Mouse (Mus musculus): Measurements from ENCODE around the gene Serpina3f. TPM values are rescaled to one million over a fixed set of nuclear protein-coding genes. Genes with fewer than 3 reads are reported as not detected.

Serpina3f gene
- 7.6 TPM for polyA plus RNA-seq (2017; shearing (Covaris generic))

GRCm38 (mm10) chr12:104214445-104214753 is at the start of gene Serpina3f:
TSS of gene Serpina3f (plus strand) at chr12:104214544.

GRCm38 (mm10) chr12:104235915-104236314 is 21.6 kb downstream of the Serpina3f start, which contains the start of gene Serpina3g:
TSS of gene Serpina3g (plus strand) at chr12:104236245.

GRCm38 (mm10) chr12:104262863-104263262 is 48.5 kb downstream of the Serpina3f start, which contains the start of gene Serpina3i:
TSS of gene Serpina3i (plus strand) at chr12:104263122.

Other genes starting within 250 kb of the Serpina3f start
- not detected for gene Serpina11, start 224.6 kb upstream of the Serpina3f start, polyA plus RNA-seq (2017; shearing (Covaris generic))
- gene Serpina9, start 200.8 kb upstream of the Serpina3f start, polyA plus RNA-seq (2017; shearing (Covaris generic)): 0.22 TPM
- not detected for gene Serpina12, start 170.1 kb upstream of the Serpina3f start, polyA plus RNA-seq (2017; shearing (Covaris generic))
- not detected for gene Serpina5, start 113.4 kb upstream of the Serpina3f start, polyA plus RNA-seq (2017; shearing (Covaris generic))
- not detected for gene Serpina3a, start 101.8 kb upstream of the Serpina3f start, polyA plus RNA-seq (2017; shearing (Covaris generic))
- gene Serpina3b, start 86.5 kb upstream of the Serpina3f start, polyA plus RNA-seq (2017; shearing (Covaris generic)): not detected
- not detected for gene Serpina3c, start 60.7 kb upstream of the Serpina3f start, polyA plus RNA-seq (2017; shearing (Covaris generic))
- 47.4 TPM for gene Serpina3g, start 21.7 kb downstream of the Serpina3f start, polyA plus RNA-seq (2017; shearing (Covaris generic))
- not detected for gene Serpina3i, start 48.6 kb downstream of the Serpina3f start, polyA plus RNA-seq (2017; shearing (Covaris generic))
- not detected for gene Serpina3j, start 100.0 kb downstream of the Serpina3f start, polyA plus RNA-seq (2017; shearing (Covaris generic))
- not detected for gene Serpina3k, start 123.9 kb downstream of the Serpina3f start, polyA plus RNA-seq (2017; shearing (Covaris generic))
- gene Serpina3m, start 123.9 kb downstream of the Serpina3f start, polyA plus RNA-seq (2017; shearing (Covaris generic)): not detected
- gene Serpina3n, start 192.2 kb downstream of the Serpina3f start, polyA plus RNA-seq (2017; shearing (Covaris generic)): 0.26 TPM